Mouse (Mus musculus): ENCODE results near the gene Spesp1.

DNA sequence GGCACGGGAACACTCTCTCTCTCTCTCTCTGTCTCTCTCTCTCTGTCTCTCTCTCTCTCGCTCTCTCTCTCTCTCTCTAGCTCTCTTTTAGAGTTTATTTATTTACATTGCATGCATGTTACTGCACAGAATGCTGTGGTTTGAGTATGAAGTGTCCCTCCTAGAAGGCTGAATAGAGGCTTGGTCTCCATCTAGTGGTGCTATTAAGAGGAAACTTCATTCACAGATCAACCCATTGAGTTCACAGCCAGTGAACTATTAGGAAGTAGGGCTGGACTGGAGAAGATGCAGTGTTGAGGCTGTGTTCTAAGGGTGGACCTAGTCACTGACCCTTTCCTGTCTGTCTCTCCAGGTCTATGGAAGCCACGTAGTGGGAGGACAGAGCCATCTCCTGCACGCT is 36.7 kb upstream of the Spesp1 start:
- TF ChIP-seq CTCF (IDR thresholded peaks at IDR 0.05; ENCODE audit: control insufficient read depth, insufficient read depth, insufficient replicate concordance, low read depth, low read length) (no peak), POLR2A (IDR thresholded peaks at IDR 0.05; ENCODE audit: control insufficient read depth, low read depth, low read length) (no peak)
